Mouse (Mus musculus): Measurements from ENCODE around the gene A930033H14Rik. TPM values are rescaled to one million over a fixed set of nuclear protein-coding genes. Genes with fewer than 3 reads are reported as not detected.

A930033H14Rik gene
- polyA plus RNA-seq, 1 experiment from 2014 or later, result 2.9 TPM

DNA sequence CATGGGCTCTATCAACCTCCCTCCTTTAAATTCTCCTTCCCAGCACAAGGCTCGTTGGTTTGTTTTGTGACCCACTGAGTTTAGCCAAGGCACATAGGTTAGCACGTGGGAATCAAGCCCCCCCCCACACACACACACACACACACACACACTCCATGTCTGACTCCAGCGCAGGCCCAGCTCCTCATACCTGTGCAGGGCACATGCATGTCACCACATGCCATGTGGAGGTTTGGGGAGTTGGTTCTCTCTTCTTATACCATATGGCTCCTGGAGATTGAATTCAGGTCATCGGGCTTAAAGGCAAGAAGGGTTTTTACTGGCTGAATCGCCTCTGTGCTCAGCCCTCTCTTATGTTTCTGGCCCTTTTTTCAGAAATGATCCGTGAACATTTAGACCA is 38.4 kb upstream of the A930033H14Rik start:
- WGBS, result 85% methylated on average over 6 of the region's 6 CpGs
- no peak overlapping the region for H3K4me2 ChIP-seq
- H3K27me3 ChIP-seq, result no peaks in the 10 kb centered on the region
- H3K4me1 ChIP-seq (replicated peaks), result peaks cover 37% of the 10 kb centered on the region
- no peak overlapping the region for H3K4me3 ChIP-seq (replicated peaks)
- H3K9ac ChIP-seq (replicated peaks), result no peak overlapping the region
- ATAC-seq (ENCODE audit: insufficient number of reproducible peaks, insufficient read depth, low FRiP score, low TSS enrichment, low read depth), result no peak
- H3K9me3 ChIP-seq, result no peaks in the 10 kb centered on the region
- peaks cover 25% of the 10 kb centered on the region for H3K36me3 ChIP-seq
- H3K27ac ChIP-seq, result no peak overlapping the region

DNA sequence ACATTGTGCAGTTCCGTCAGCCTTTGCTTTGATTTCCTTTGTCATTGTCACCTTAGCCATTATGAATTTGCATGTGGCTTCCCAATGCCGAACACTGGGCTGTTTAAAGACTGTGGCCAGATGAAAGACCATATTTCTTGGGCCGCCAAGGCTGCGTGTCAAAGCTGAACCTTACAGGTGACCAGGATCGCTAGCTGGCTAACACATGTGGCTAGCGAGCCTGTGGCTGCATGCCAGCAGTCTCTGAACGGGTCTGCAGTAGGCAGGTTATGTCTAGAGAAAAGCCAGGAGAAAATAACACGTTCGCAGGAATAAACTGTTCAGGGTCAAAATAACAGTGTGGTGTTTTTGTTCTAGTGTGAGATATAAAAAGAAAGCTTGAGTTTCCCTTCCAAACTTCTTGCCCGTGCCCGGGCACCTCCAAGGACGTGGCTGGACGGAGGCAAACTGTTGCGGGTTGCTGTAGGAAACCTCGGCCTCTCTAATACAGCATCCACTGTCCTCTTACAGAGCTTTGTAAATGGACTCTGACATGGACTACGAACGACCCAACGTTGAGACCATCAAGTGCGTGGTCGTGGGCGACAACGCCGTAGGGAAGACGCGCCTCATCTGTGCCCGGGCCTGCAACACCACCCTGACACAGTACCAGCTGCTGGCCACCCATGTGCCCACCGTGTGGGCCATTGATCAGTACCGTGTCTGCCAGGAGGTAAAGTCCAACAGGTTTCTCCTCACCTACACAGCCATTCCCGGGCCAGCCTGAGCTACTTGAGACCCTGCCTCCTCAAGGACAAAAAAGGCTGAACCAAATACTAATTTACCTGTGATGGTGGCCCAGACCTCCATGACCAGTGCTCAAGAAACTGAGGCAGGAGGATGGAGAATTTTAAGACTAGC is 35.6 kb upstream of the A930033H14Rik start:
- Histone ChIP-seq H3K27me3 (no peaks in the 10 kb centered on the region), H3K4me1 (replicated peaks) (peaks cover 19% of the 10 kb centered on the region), H3K9me3 (no peaks in the 10 kb centered on the region), H3K9ac (replicated peaks) (no peak overlapping the region), H3K4me2 (no peak overlapping the region), H3K27ac (no peak overlapping the region), H3K36me3 (peaks cover 25% of the 10 kb centered on the region), H3K4me3 (replicated peaks) (no peak overlapping the region)
- 82% methylated on average over 29 of the region's 29 CpGs for WGBS
- no peak for ATAC-seq (ENCODE audit: insufficient number of reproducible peaks, insufficient read depth, low FRiP score, low TSS enrichment, low read depth)

- no peaks in the 10 kb centered on the region for H3K27me3 ChIP-seq
- H3K4me1 ChIP-seq (replicated peaks), result peaks cover 9% of the 10 kb centered on the region
- no peak overlapping the region for H3K4me2 ChIP-seq
- H3K4me3 ChIP-seq (replicated peaks), result no peak overlapping the region
- H3K9me3 ChIP-seq, result no peaks in the 10 kb centered on the region
- ATAC-seq (ENCODE audit: insufficient number of reproducible peaks, insufficient read depth, low FRiP score, low TSS enrichment, low read depth), result no peak
- WGBS, result 95% methylated on average over 7 of the region's 7 CpGs
- H3K27ac ChIP-seq, result no peak overlapping the region
- peaks cover 25% of the 10 kb centered on the region for H3K36me3 ChIP-seq
- H3K9ac ChIP-seq (replicated peaks), result no peak overlapping the region
These were observed 34.6 kb upstream of the A930033H14Rik start for GRCm38 (mm10) chr10:69247311-69248033.

DNA sequence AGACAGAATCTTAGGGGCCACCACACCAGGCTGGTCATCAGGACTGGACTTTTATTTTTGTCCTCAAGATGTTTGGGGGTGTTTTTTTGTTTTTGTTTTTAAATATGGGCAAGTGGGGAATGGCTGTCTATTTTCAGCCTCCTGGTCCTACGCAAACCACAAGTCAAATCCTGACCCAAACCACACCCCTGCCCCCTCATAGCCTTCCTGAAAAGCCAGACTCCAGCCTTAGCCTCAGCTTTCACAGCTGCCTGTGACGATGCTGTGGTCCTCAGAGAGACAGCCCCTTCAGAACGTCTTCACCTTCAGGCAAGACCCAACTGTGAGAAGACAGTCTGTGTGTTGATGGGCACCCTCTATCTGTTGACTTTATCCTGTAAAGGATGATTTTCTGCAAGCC is 33.9 kb upstream of the A930033H14Rik start:
- ATAC-seq (ENCODE audit: insufficient number of reproducible peaks, insufficient read depth, low FRiP score, low TSS enrichment, low read depth), result no peak
- Histone ChIP-seq H3K4me1 (replicated peaks) (0 out of 2 replicates have a peak, but pooled peaks cover 4% of the 10 kb centered on the region), H3K36me3 (peaks cover 30% of the 10 kb centered on the region), H3K4me2 (no peak overlapping the region), H3K9me3 (no peaks in the 10 kb centered on the region), H3K9ac (replicated peaks) (no peak overlapping the region), H3K27me3 (no peaks in the 10 kb centered on the region), H3K27ac (no peak overlapping the region), H3K4me3 (replicated peaks) (no peak overlapping the region)
- 80% methylated on average over 3 of the region's 3 CpGs for WGBS

- H3K9me3 ChIP-seq, result no peaks in the 10 kb centered on the region
- H3K9ac ChIP-seq (replicated peaks), result no peak overlapping the region
- peaks cover 30% of the 10 kb centered on the region for H3K36me3 ChIP-seq
- H3K27me3 ChIP-seq, result no peaks in the 10 kb centered on the region
- H3K4me3 ChIP-seq (replicated peaks), result no peak overlapping the region
- WGBS, result 89% methylated on average over 10 of the region's 10 CpGs
- ATAC-seq (ENCODE audit: insufficient number of reproducible peaks, insufficient read depth, low FRiP score, low TSS enrichment, low read depth), result no peak
- H3K27ac ChIP-seq, result no peak overlapping the region
- H3K4me2 ChIP-seq, result no peak overlapping the region
- H3K4me1 ChIP-seq (replicated peaks), result 0 out of 2 replicates have a peak, but pooled peaks cover 4% of the 10 kb centered on the region
These were observed 33.2 kb upstream of the A930033H14Rik start for GRCm38 (mm10) chr10:69245906-69246668.

- 93% methylated on average over 4 of the region's 4 CpGs for WGBS
- ATAC-seq (ENCODE audit: insufficient number of reproducible peaks, insufficient read depth, low FRiP score, low TSS enrichment, low read depth), result no peak
- H3K4me3 ChIP-seq (replicated peaks), result no peak overlapping the region
- no peaks in the 10 kb centered on the region for H3K9me3 ChIP-seq
- H3K9ac ChIP-seq (replicated peaks), result no peak overlapping the region
- H3K4me2 ChIP-seq, result no peak overlapping the region
- H3K27ac ChIP-seq, result no peak overlapping the region
- no peaks in the 10 kb centered on the region for H3K27me3 ChIP-seq
- H3K36me3 ChIP-seq, result peaks cover 21% of the 10 kb centered on the region
- H3K4me1 ChIP-seq (replicated peaks), result 0 out of 2 replicates have a peak, but pooled peaks cover 4% of the 10 kb centered on the region
These were observed 32.3 kb upstream of the A930033H14Rik start for GRCm38 (mm10) chr10:69245151-69245550.

DNA sequence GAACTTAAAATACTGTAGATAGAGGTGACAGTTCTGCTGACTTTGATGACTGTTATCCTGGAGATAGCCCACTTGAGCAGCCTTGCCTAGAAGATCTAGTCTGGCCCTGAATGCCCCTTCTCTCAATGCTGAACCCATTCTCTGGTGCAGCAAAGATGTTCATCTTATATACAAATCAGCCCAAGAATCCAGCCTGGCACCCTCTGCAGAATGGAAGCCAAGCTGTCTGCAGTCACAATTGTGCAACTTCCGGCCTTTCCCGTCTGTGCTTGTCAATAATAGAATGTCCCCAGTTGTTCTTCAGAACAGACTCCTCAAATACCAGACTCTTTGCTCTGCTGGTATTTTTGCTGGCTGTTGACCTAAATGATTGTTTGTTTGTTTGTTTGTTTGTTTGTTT is 27.6 kb upstream of the A930033H14Rik start:
- Histone ChIP-seq H3K4me1 (replicated peaks) (no peaks in the 10 kb centered on the region), H3K27me3 (no peaks in the 10 kb centered on the region), H3K9me3 (no peaks in the 10 kb centered on the region), H3K4me2 (no peak overlapping the region), H3K9ac (replicated peaks) (no peak overlapping the region), H3K27ac (no peak overlapping the region), H3K4me3 (replicated peaks) (no peak overlapping the region), H3K36me3 (peaks cover 20% of the 10 kb centered on the region)
- 95% methylated on average over 2 of the region's 2 CpGs for WGBS
- no peak for ATAC-seq (ENCODE audit: insufficient number of reproducible peaks, insufficient read depth, low FRiP score, low TSS enrichment, low read depth)

- ATAC-seq (ENCODE audit: insufficient number of reproducible peaks, insufficient read depth, low FRiP score, low TSS enrichment, low read depth), result no peak
- no peaks in the 10 kb centered on the region for H3K9me3 ChIP-seq
- no peak overlapping the region for H3K4me3 ChIP-seq (replicated peaks)
- no peak overlapping the region for H3K4me2 ChIP-seq
- H3K27me3 ChIP-seq, result no peaks in the 10 kb centered on the region
- no peaks in the 10 kb centered on the region for H3K4me1 ChIP-seq (replicated peaks)
- H3K36me3 ChIP-seq, result peaks cover 20% of the 10 kb centered on the region
- no peak overlapping the region for H3K9ac ChIP-seq (replicated peaks)
- WGBS, result 49% methylated on average over 6 of the region's 6 CpGs
- H3K27ac ChIP-seq, result no peak overlapping the region
These were observed 25.4 kb upstream of the A930033H14Rik start for GRCm38 (mm10) chr10:69238311-69238710.

DNA sequence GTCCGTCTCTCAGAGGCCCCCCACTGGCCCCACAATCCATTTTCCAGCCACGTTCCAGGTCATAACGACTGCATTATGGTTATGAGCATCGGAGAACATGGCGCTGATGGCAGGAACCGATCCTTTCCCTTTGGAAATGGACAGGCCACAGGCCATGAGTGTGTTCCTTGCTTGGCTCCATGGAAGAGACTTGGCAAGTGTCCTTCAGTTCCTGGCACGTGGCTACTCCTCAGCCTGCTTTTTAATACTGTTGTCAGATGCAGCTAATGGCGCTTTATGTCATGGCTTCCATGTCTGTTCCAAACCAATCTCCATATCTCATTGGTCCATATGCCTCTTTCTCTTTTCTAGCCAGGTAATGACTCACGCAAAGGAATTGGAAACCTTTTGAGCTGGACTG is 24.9 kb upstream of the A930033H14Rik start:
- Histone ChIP-seq H3K9me3 (no peaks in the 10 kb centered on the region), H3K4me2 (no peak overlapping the region), H3K27me3 (no peaks in the 10 kb centered on the region), H3K4me3 (replicated peaks) (no peak overlapping the region), H3K4me1 (replicated peaks) (no peaks in the 10 kb centered on the region), H3K9ac (replicated peaks) (no peak overlapping the region), H3K27ac (no peak overlapping the region), H3K36me3 (peaks cover 20% of the 10 kb centered on the region)
- ATAC-seq (ENCODE audit: insufficient number of reproducible peaks, insufficient read depth, low FRiP score, low TSS enrichment, low read depth), result no peak
- 90% methylated on average over 9 of the region's 9 CpGs for WGBS

DNA sequence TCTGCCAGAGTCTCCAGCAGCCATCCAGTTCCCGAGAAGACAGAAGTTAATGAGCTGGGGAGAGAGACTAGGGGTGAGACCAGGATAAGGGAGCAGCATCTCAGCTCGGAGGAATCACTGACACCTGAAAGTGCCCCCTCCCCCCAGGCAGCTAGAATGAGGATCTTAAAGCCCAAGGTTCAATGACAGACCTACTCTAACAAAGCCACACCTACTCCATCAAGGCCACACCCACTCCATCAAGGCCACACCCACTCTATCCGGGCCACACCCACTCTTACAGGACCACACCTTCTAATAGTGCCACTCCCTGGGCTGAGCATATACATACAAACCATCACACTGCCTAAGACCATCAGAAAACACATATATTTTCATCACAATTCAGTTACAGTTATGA is 24.3 kb upstream of the A930033H14Rik start:
- Histone ChIP-seq H3K27ac (no peak overlapping the region), H3K9ac (replicated peaks) (no peak overlapping the region), H3K4me1 (replicated peaks) (no peaks in the 10 kb centered on the region), H3K4me3 (replicated peaks) (no peak overlapping the region), H3K4me2 (no peak overlapping the region), H3K27me3 (no peaks in the 10 kb centered on the region), H3K9me3 (no peaks in the 10 kb centered on the region), H3K36me3 (peaks cover 20% of the 10 kb centered on the region)
- no peak for ATAC-seq (ENCODE audit: insufficient number of reproducible peaks, insufficient read depth, low FRiP score, low TSS enrichment, low read depth)
- 82% methylated on average over 3 of the region's 3 CpGs for WGBS

- H3K27me3 ChIP-seq, result no peaks in the 10 kb centered on the region
- no peak overlapping the region for H3K4me2 ChIP-seq
- peaks cover 32% of the 10 kb centered on the region for H3K36me3 ChIP-seq
- no peaks in the 10 kb centered on the region for H3K4me1 ChIP-seq (replicated peaks)
- H3K4me3 ChIP-seq (replicated peaks), result no peak overlapping the region
- H3K27ac ChIP-seq, result no peak overlapping the region
- no peak overlapping the region for H3K9ac ChIP-seq (replicated peaks)
- H3K9me3 ChIP-seq, result no peaks in the 10 kb centered on the region
- WGBS, result 85% methylated on average over 8 of the region's 8 CpGs
- no peak for ATAC-seq (ENCODE audit: insufficient number of reproducible peaks, insufficient read depth, low FRiP score, low TSS enrichment, low read depth)
These were observed 13.1 kb upstream of the A930033H14Rik start for GRCm38 (mm10) chr10:69225951-69226350.

Measured in limb, embryonic 12.5 days (tissue).